Mouse (Mus musculus): ENCODE measurements around the gene Trim33. TPM values are rescaled to one million over a fixed set of nuclear protein-coding genes. Genes with fewer than 3 reads are reported as not detected.
A peak's percentile ranks its signal among the peaks of the same experiment; 100 is the strongest.

Gene Trim33
- polyA plus RNA-seq, 1 experiment from 2014 or later = 23.0 TPM

- no peaks in the 10 kb centered on the region for H3K9me3 ChIP-seq (ENCODE audit: control insufficient read depth, low read length)
- H3K4me1 ChIP-seq (replicated peaks; ENCODE audit: control insufficient read depth, insufficient read depth, low read length) = no peaks in the 10 kb centered on the region
- DNase-seq (ENCODE audit: low spot score) = no peak
- 93% methylated on average over 5 of the region's 5 CpGs for WGBS
- H3K36me3 ChIP-seq (ENCODE audit: control insufficient read depth, insufficient read depth, low read length) = no peaks in the 10 kb centered on the region
- no peak overlapping the region for H3K9ac ChIP-seq (ENCODE audit: low read length)
- H3K27me3 ChIP-seq (replicated peaks; ENCODE audit: control insufficient read depth, insufficient read depth, low read length) = no peaks in the 10 kb centered on the region
- no peak overlapping the region for H3K4me3 ChIP-seq (ENCODE audit: low read depth, low read length)
- no peak for ATAC-seq (replicated peaks; ENCODE audit: low FRiP score, low TSS enrichment, low read depth)
- no peak overlapping the region for H3K4me2 ChIP-seq (ENCODE audit: low read length)
- no peak overlapping the region for H3K27ac ChIP-seq (ENCODE audit: low read depth)
Measured at GRCm38 (mm10) chr3:103385383-103386291, 106.5 kb downstream of the Trim33 start.

- H3K9ac ChIP-seq (ENCODE audit: low read length) = no peak overlapping the region
- no peaks in the 10 kb centered on the region for H3K36me3 ChIP-seq (ENCODE audit: control insufficient read depth, insufficient read depth, low read length)
- no peak for DNase-seq (ENCODE audit: low spot score)
- ATAC-seq (replicated peaks; ENCODE audit: low FRiP score, low TSS enrichment, low read depth) = no peak
- H3K9me3 ChIP-seq (ENCODE audit: control insufficient read depth, low read length) = no peaks in the 10 kb centered on the region
- 88% methylated on average over 16 of the region's 16 CpGs for WGBS
- H3K27me3 ChIP-seq (replicated peaks; ENCODE audit: control insufficient read depth, insufficient read depth, low read length) = no peaks in the 10 kb centered on the region
- no peak overlapping the region for H3K27ac ChIP-seq (ENCODE audit: low read depth)
- H3K4me3 ChIP-seq (ENCODE audit: low read depth, low read length) = no peak overlapping the region
- no peak overlapping the region for H3K4me2 ChIP-seq (ENCODE audit: low read length)
- H3K4me1 ChIP-seq (replicated peaks; ENCODE audit: control insufficient read depth, insufficient read depth, low read length) = no peaks in the 10 kb centered on the region
Measured at GRCm38 (mm10) chr3:103386292-103387031, 107.4 kb downstream of the Trim33 start.

- Histone ChIP-seq H3K4me1 (replicated peaks; ENCODE audit: control insufficient read depth, insufficient read depth, low read length) (no peaks in the 10 kb centered on the region; the same call in 1 of the 2 replicates), H3K27ac (ENCODE audit: low read depth) (no peak overlapping the region), H3K4me2 (ENCODE audit: low read length) (no peak overlapping the region), H3K4me3 (ENCODE audit: low read depth, low read length) (no peak overlapping the region), H3K36me3 (ENCODE audit: control insufficient read depth, insufficient read depth, low read length) (no peaks in the 10 kb centered on the region), H3K9ac (ENCODE audit: low read length) (no peak overlapping the region), H3K27me3 (replicated peaks; ENCODE audit: control insufficient read depth, insufficient read depth, low read length) (no peaks in the 10 kb centered on the region), H3K9me3 (ENCODE audit: control insufficient read depth, low read length) (no peaks in the 10 kb centered on the region)
- WGBS = 1% methylated on average over 3 of the region's 3 CpGs
- ATAC-seq (replicated peaks; ENCODE audit: low FRiP score, low TSS enrichment, low read depth) = peak; percentile 90
- DNase-seq (ENCODE audit: low spot score) = peak; percentile 70
Measured at GRCm38 (mm10) chr3:103392613-103393258, 113.6 kb downstream of the Trim33 start.

GRCm38 (mm10) chr3:103393283-103394060 lies 114.4 kb downstream of the Trim33 start:
- H3K4me1 ChIP-seq (replicated peaks; ENCODE audit: control insufficient read depth, insufficient read depth, low read length) = no peaks in the 10 kb centered on the region; the same call in 1 of the 2 replicates
- no peak overlapping the region for H3K4me3 ChIP-seq (ENCODE audit: low read depth, low read length)
- WGBS = 75% methylated on average over 14 of the region's 14 CpGs
- no peaks in the 10 kb centered on the region for H3K9me3 ChIP-seq (ENCODE audit: control insufficient read depth, low read length)
- H3K27me3 ChIP-seq (replicated peaks; ENCODE audit: control insufficient read depth, insufficient read depth, low read length) = no peaks in the 10 kb centered on the region
- H3K27ac ChIP-seq (ENCODE audit: low read depth) = no peak overlapping the region
- H3K36me3 ChIP-seq (ENCODE audit: control insufficient read depth, insufficient read depth, low read length) = no peaks in the 10 kb centered on the region
- DNase-seq (ENCODE audit: low spot score) (no peak), ATAC-seq (replicated peaks; ENCODE audit: low FRiP score, low TSS enrichment, low read depth) (0 out of 2 replicates have a peak, but pooled peaks have one; percentile 27)
- H3K4me2 ChIP-seq (ENCODE audit: low read length) = no peak overlapping the region
- H3K9ac ChIP-seq (ENCODE audit: low read length) = no peak overlapping the region

- Histone ChIP-seq H3K27me3 (replicated peaks; ENCODE audit: control insufficient read depth, insufficient read depth, low read length) (no peaks in the 10 kb centered on the region), H3K36me3 (ENCODE audit: control insufficient read depth, insufficient read depth, low read length) (no peaks in the 10 kb centered on the region)
- no peak for ATAC-seq (replicated peaks; ENCODE audit: low FRiP score, low TSS enrichment, low read depth)
Measured at GRCm38 (mm10) chr3:103394121-103394520, 115.0 kb downstream of the Trim33 start.

GRCm38 (mm10) chr3:103397523-103397922 lies 118.4 kb downstream of the Trim33 start:
- 64% methylated on average over 3 of the region's 3 CpGs for WGBS
- H3K4me3 ChIP-seq (ENCODE audit: low read depth, low read length) = no peak overlapping the region
- H3K4me1 ChIP-seq (replicated peaks; ENCODE audit: control insufficient read depth, insufficient read depth, low read length) = peaks cover 3% of the 10 kb centered on the region; the same call in 1 of the 2 replicates
- H3K27me3 ChIP-seq (replicated peaks; ENCODE audit: control insufficient read depth, insufficient read depth, low read length) = no peaks in the 10 kb centered on the region
- H3K36me3 ChIP-seq (ENCODE audit: control insufficient read depth, insufficient read depth, low read length) = no peaks in the 10 kb centered on the region
- no peaks in the 10 kb centered on the region for H3K9me3 ChIP-seq (ENCODE audit: control insufficient read depth, low read length)
- no peak overlapping the region for H3K9ac ChIP-seq (ENCODE audit: low read length)
- H3K4me2 ChIP-seq (ENCODE audit: low read length) = no peak overlapping the region
- ATAC-seq (replicated peaks; ENCODE audit: low FRiP score, low TSS enrichment, low read depth) (no peak), DNase-seq (ENCODE audit: low spot score) (no peak)
- no peak overlapping the region for H3K27ac ChIP-seq (ENCODE audit: low read depth)

More at GRCm38 (mm10) chr3:103394121-103394520, 115.0 kb downstream of the Trim33 start:
- DNase-seq (ENCODE audit: low spot score) = no peak
- 91% methylated on average over 2 of the region's 2 CpGs for WGBS
- Histone ChIP-seq H3K9me3 (ENCODE audit: control insufficient read depth, low read length) (no peaks in the 10 kb centered on the region), H3K4me3 (ENCODE audit: low read depth, low read length) (no peak overlapping the region), H3K9ac (ENCODE audit: low read length) (no peak overlapping the region), H3K4me1 (replicated peaks; ENCODE audit: control insufficient read depth, insufficient read depth, low read length) (no peaks in the 10 kb centered on the region; the same call in 1 of the 2 replicates), H3K27ac (ENCODE audit: low read depth) (no peak overlapping the region), H3K4me2 (ENCODE audit: low read length) (no peak overlapping the region)

- DNase-seq (ENCODE audit: low spot score) = no peak
- 80% methylated on average over 6 of the region's 6 CpGs for WGBS
- no peak for ATAC-seq (replicated peaks; ENCODE audit: low FRiP score, low TSS enrichment, low read depth)
- no peak overlapping the region for H3K9ac ChIP-seq (ENCODE audit: low read length)
- H3K36me3 ChIP-seq (ENCODE audit: control insufficient read depth, insufficient read depth, low read length) = no peaks in the 10 kb centered on the region
- no peak overlapping the region for H3K27ac ChIP-seq (ENCODE audit: low read depth)
- H3K27me3 ChIP-seq (replicated peaks; ENCODE audit: control insufficient read depth, insufficient read depth, low read length) = no peaks in the 10 kb centered on the region
- no peak overlapping the region for H3K4me2 ChIP-seq (ENCODE audit: low read length)
- H3K4me3 ChIP-seq (ENCODE audit: low read depth, low read length) = no peak overlapping the region
- H3K9me3 ChIP-seq (ENCODE audit: control insufficient read depth, low read length) = no peaks in the 10 kb centered on the region
- 0 out of 2 replicates have a peak, but pooled peaks cover 3% of the 10 kb centered on the region for H3K4me1 ChIP-seq (replicated peaks; ENCODE audit: control insufficient read depth, insufficient read depth, low read length)
Measured at GRCm38 (mm10) chr3:103400807-103401206, 121.7 kb downstream of the Trim33 start.
